Mouse (Mus musculus): ENCODE measurements at regions not wholly inside any gene's neighbourhood (a gene's known extent, or its start where the extent isn't known, plus 50 kb on each side); places are given as distances from the start of the nearest gene placed in this dataset.

DNA sequence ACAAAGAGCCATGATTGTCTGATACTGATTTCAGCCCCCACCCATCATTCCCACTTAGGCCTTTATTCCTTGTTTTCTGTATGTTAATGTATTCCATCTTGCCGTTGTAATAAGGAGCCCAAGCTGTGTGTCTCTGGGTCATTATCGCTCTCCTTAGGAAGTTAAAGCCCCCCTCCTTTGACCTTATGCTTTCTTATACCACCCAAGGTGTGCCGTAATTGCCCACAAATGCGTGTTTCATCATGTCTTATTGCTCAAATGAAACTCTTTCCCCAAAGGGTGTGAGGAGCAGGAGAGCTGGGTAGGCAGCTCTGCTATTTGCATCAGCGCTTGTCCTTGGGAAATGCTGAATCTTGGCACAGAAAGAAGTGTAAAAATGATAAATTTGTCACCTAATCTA lies 178.2 kb upstream of the Nrp1 start:
- Histone ChIP-seq H3K36me3 (replicated peaks) (no peaks in the 10 kb centered on the region), H3K4me1 (0 out of 2 replicates have a peak, but pooled peaks cover 5% of the 10 kb centered on the region), H3K27me3 (ENCODE audit: poor library complexity, severe bottlenecking) (no peaks in the 10 kb centered on the region), H3K27ac (no peak overlapping the region), H3K9me3 (no peaks in the 10 kb centered on the region), H3K4me3 (no peak overlapping the region)
- 82% methylated on average over 5 of the region's 5 CpGs for WGBS
- no peak for DNase-seq (ENCODE audit: extremely low spot score, low spot score)

- Histone ChIP-seq H3K4me3 (no peak overlapping the region), H3K27me3 (ENCODE audit: poor library complexity, severe bottlenecking) (no peaks in the 10 kb centered on the region), H3K9me3 (no peaks in the 10 kb centered on the region), H3K4me1 (0 out of 2 replicates have a peak, but pooled peaks cover 5% of the 10 kb centered on the region), H3K36me3 (replicated peaks) (no peaks in the 10 kb centered on the region), H3K27ac (no peak overlapping the region)
- WGBS = 79% methylated on average over 4 of the region's 4 CpGs
- no peak for DNase-seq (ENCODE audit: extremely low spot score, low spot score)
Observed at GRCm38 (mm10) chr8:128183081-128183480, 175.3 kb upstream of the Nrp1 start.

GRCm38 (mm10) chr8:128188321-128188720 lies 170.1 kb upstream of the Nrp1 start:
- DNase-seq (ENCODE audit: extremely low spot score, low spot score) = no peak
- no peaks in the 10 kb centered on the region for H3K9me3 ChIP-seq
- 0 out of 2 replicates have a peak, but pooled peaks cover 5% of the 10 kb centered on the region for H3K4me1 ChIP-seq
- no peaks in the 10 kb centered on the region for H3K27me3 ChIP-seq (ENCODE audit: poor library complexity, severe bottlenecking)
- H3K36me3 ChIP-seq (replicated peaks) = no peaks in the 10 kb centered on the region
- H3K4me3 ChIP-seq = no peak overlapping the region
- no peak overlapping the region for H3K27ac ChIP-seq
- 87% methylated on average over 6 of the region's 6 CpGs for WGBS

GRCm38 (mm10) chr8:128193293-128193887 lies 165.0 kb upstream of the Nrp1 start:
- H3K4me3 ChIP-seq = no peak overlapping the region
- no peak for DNase-seq (ENCODE audit: extremely low spot score, low spot score)
- H3K4me1 ChIP-seq = 0 out of 2 replicates have a peak, but pooled peaks cover 3% of the 10 kb centered on the region
- no peaks in the 10 kb centered on the region for H3K36me3 ChIP-seq (replicated peaks)
- H3K9me3 ChIP-seq = no peaks in the 10 kb centered on the region
- no peak overlapping the region for H3K27ac ChIP-seq
- no peaks in the 10 kb centered on the region for H3K27me3 ChIP-seq (ENCODE audit: poor library complexity, severe bottlenecking)
- 85% methylated on average over 3 of the region's 3 CpGs for WGBS

DNA sequence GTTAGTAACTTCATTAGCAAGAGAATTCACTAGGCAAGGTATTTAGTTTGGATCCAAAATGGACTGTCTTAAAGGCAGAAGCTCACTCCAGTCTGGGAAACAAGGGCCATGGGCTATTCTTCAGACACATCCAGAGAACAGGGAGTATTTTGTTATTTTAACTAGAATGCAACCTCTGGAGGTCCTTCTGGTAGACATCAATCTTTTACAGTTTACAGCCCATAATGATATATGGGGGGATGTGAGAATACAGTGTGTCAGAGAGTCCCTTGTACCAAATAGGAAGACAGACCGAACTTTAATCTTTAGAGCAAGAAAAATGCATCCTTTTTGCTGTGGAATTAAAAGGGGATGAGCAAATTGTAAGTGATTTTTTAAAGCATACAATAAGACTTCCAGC lies 157.6 kb upstream of the Nrp1 start:
- 95% methylated on average over 1 of the region's 1 CpGs for WGBS
- H3K36me3 ChIP-seq (replicated peaks) = no peaks in the 10 kb centered on the region
- H3K4me1 ChIP-seq = no peaks in the 10 kb centered on the region
- no peaks in the 10 kb centered on the region for H3K27me3 ChIP-seq (ENCODE audit: poor library complexity, severe bottlenecking)
- no peak for DNase-seq (ENCODE audit: extremely low spot score, low spot score)
- no peak overlapping the region for H3K4me3 ChIP-seq
- H3K9me3 ChIP-seq = no peaks in the 10 kb centered on the region
- no peak overlapping the region for H3K27ac ChIP-seq

GRCm38 (mm10) chr8:128201635-128202034 lies 156.8 kb upstream of the Nrp1 start:
- Histone ChIP-seq H3K36me3 (replicated peaks) (no peaks in the 10 kb centered on the region), H3K4me1 (no peaks in the 10 kb centered on the region), H3K9me3 (no peaks in the 10 kb centered on the region), H3K27me3 (ENCODE audit: poor library complexity, severe bottlenecking) (no peaks in the 10 kb centered on the region), H3K4me3 (no peak overlapping the region), H3K27ac (no peak overlapping the region)
- WGBS = 81% methylated on average over 4 of the region's 4 CpGs
- DNase-seq (ENCODE audit: extremely low spot score, low spot score) = no peak

DNA sequence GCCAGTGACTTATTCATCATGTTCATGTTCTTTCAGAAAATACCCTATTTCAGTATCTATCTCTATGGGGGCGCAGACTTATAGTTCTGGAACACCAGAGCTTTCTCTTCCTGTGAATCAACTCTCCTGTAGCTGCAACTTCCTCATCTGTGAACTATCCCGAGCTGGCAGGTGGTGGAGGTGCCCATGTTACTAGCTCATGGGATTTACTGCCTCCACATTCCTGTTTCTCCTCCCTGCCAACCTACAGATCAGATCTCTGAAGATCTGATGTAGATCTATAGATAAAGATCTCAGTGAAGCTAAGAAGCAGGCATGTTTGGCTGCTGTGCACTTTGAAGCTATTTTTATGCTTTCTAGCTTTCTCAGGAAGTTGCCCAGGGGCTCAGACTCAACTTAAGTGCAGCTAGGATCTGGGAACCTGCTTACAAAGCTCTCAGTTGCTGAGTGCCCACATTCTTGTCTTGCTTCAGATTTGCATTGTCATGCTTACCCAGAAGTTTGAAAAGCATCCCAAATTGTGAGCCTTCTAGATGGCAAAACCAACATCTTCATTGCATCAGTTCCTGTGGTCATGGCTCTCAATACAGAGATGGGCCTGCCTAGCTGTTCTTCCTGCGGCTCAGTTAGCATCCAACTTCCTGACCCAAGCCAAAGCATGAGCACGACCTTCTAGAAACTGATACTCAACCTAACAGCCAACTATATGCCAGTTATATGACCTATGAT lies 156.1 kb upstream of the Nrp1 start:
- H3K36me3 ChIP-seq (replicated peaks) = no peaks in the 10 kb centered on the region
- no peaks in the 10 kb centered on the region for H3K9me3 ChIP-seq
- H3K27ac ChIP-seq = no peak overlapping the region
- no peaks in the 10 kb centered on the region for H3K27me3 ChIP-seq (ENCODE audit: poor library complexity, severe bottlenecking)
- H3K4me1 ChIP-seq = no peaks in the 10 kb centered on the region
- no peak overlapping the region for H3K4me3 ChIP-seq
- 81% methylated on average over 4 of the region's 4 CpGs for WGBS
- no peak for DNase-seq (ENCODE audit: extremely low spot score, low spot score)

GRCm38 (mm10) chr8:128204803-128205202 lies 153.6 kb upstream of the Nrp1 start:
- Histone ChIP-seq H3K27me3 (ENCODE audit: poor library complexity, severe bottlenecking) (no peaks in the 10 kb centered on the region), H3K27ac (no peak overlapping the region), H3K4me3 (no peak overlapping the region), H3K9me3 (no peaks in the 10 kb centered on the region), H3K36me3 (replicated peaks) (no peaks in the 10 kb centered on the region), H3K4me1 (no peaks in the 10 kb centered on the region)
- DNase-seq (ENCODE audit: extremely low spot score, low spot score) = no peak
- 83% methylated on average over 3 of the region's 3 CpGs for WGBS

DNA sequence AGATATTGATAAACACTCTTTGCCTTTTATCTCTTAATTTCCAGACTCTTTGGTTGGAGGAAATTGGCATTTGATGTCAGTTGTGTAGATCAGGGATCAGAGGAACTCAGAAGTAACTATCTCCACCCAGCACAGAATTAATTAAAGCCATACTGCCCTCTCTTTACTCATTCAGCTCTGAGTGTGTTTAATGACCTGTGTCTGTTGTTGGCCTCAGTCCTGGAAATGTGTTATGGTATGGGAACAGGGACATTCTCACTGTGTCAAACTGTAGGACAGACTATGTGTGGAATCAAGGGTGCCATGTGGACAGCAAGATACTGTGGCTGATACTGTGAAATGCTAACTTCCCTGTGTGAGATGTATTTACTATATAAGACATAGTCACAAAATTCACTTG lies 151.3 kb upstream of the Nrp1 start:
- DNase-seq (ENCODE audit: extremely low spot score, low spot score) = no peak
- no peak overlapping the region for H3K4me3 ChIP-seq

GRCm38 (mm10) chr8:128210761-128211160 lies 147.6 kb upstream of the Nrp1 start:
- Histone ChIP-seq H3K36me3 (replicated peaks) (no peaks in the 10 kb centered on the region), H3K4me1 (peaks cover under 1% of the 10 kb centered on the region), H3K27ac (no peak overlapping the region), H3K27me3 (ENCODE audit: poor library complexity, severe bottlenecking) (no peaks in the 10 kb centered on the region), H3K4me3 (no peak overlapping the region), H3K9me3 (no peaks in the 10 kb centered on the region)
- no peak for DNase-seq (ENCODE audit: extremely low spot score, low spot score)
- WGBS = 87% methylated on average over 5 of the region's 5 CpGs

More for the DNA sequence above, 151.3 kb upstream of the Nrp1 start:
- Histone ChIP-seq H3K27me3 (ENCODE audit: poor library complexity, severe bottlenecking) (no peaks in the 10 kb centered on the region), H3K36me3 (replicated peaks) (no peaks in the 10 kb centered on the region), H3K27ac (no peak overlapping the region), H3K4me1 (no peaks in the 10 kb centered on the region), H3K9me3 (no peaks in the 10 kb centered on the region)

DNA sequence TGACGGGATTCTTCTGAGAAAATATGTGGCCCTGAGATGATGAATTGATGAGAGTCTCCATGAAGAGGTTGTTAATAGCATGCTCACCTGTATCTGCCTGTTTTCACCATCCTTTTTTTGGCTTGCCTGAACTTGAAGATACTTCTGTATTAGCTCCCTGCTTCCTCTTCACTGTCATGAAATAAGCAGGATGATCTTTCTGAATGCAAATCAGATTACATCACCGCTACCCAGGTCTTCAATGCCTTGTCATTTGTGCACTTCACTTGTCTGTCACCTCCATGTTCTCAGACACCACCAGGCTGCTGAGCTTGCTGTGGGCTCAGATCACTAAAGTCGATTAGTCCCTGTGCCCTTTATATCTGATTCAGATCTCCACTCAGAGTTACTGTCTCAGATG lies 146.2 kb upstream of the Nrp1 start:
- WGBS = 89% methylated on average over 3 of the region's 3 CpGs
- H3K4me1 ChIP-seq = peaks cover 6% of the 10 kb centered on the region
- H3K27me3 ChIP-seq (ENCODE audit: poor library complexity, severe bottlenecking) = no peaks in the 10 kb centered on the region
- H3K27ac ChIP-seq = no peak overlapping the region
- no peaks in the 10 kb centered on the region for H3K9me3 ChIP-seq
- DNase-seq (ENCODE audit: extremely low spot score, low spot score) = no peak
- no peak overlapping the region for H3K4me3 ChIP-seq
- H3K36me3 ChIP-seq (replicated peaks) = no peaks in the 10 kb centered on the region

GRCm38 (mm10) chr8:128214256-128214655 lies 144.1 kb upstream of the Nrp1 start:
- DNase-seq (ENCODE audit: extremely low spot score, low spot score) = no peak
- Histone ChIP-seq H3K4me3 (no peak overlapping the region), H3K27ac (no peak overlapping the region), H3K4me1 (peaks cover 6% of the 10 kb centered on the region), H3K9me3 (no peaks in the 10 kb centered on the region), H3K36me3 (replicated peaks) (no peaks in the 10 kb centered on the region), H3K27me3 (ENCODE audit: poor library complexity, severe bottlenecking) (no peaks in the 10 kb centered on the region)
- WGBS = 77% methylated on average over 2 of the region's 2 CpGs

DNA sequence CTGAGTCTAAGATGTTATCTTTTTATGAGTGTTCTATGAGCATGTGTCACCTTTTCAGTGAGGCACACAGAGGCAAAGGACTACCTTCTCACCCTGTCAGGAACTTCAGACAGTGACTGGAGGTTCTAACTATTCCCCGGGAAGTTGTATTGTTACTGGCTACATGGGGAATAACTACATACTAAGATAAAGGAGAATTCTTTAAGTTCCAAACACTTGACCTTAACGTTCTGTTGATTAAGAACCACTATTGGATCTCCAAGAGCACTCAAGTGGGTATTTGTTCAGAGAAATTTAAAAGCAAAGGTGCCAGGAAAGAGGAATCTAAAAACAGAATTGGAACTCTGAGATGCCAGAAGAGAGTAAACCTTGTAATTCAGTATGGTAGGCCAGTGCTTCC lies 139.5 kb upstream of the Nrp1 start:
- H3K27me3 ChIP-seq (ENCODE audit: poor library complexity, severe bottlenecking) = no peaks in the 10 kb centered on the region
- no peaks in the 10 kb centered on the region for H3K36me3 ChIP-seq (replicated peaks)
- H3K9me3 ChIP-seq = no peaks in the 10 kb centered on the region
- no peak overlapping the region for H3K4me3 ChIP-seq
- 79% methylated on average over 2 of the region's 2 CpGs for WGBS
- no peak for DNase-seq (ENCODE audit: extremely low spot score, low spot score)
- peaks cover 6% of the 10 kb centered on the region for H3K4me1 ChIP-seq
- no peak overlapping the region for H3K27ac ChIP-seq

Data from forebrain, embryonic 10.5 days (tissue).